Mouse (Mus musculus) myocyte (in vitro differentiated cells): ENCODE data around the gene Ttll6. TPM values are rescaled to one million over a fixed set of nuclear protein-coding genes. Genes with fewer than 3 reads are reported as not detected.

Experiments
- H3K27me3 ChIP-seq: one replicate; pipeline ENCODE4 v1.6.1; 2011; ENCODE audit not compliant: control insufficient read depth, insufficient read depth, insufficient read length
- H3K36me3 ChIP-seq: one replicate; pipeline ENCODE4 v1.6.1; 2011; ENCODE audit not compliant: control insufficient read depth, insufficient read depth
- H3K4me2 ChIP-seq: one replicate; pipeline ENCODE4 v1.6.1; 2011; ENCODE audit warnings: low read depth, control low read depth
- H3K4me3 ChIP-seq: one replicate; pipeline ENCODE4 v1.5.1; 2011; ENCODE audit warnings: mild to moderate bottlenecking, control low read depth, moderate library complexity
- H3K79me2 ChIP-seq: one replicate; pipeline ENCODE4 v1.6.1; 2011; ENCODE audit not compliant: control insufficient read depth, insufficient read depth
- H3ac ChIP-seq: one replicate; pipeline ENCODE4 v1.6.1; 2011; ENCODE audit not compliant: control insufficient read depth, insufficient read length
- CEBPB ChIP-seq: IDR thresholded peaks from 2 replicates; pipeline ENCODE4 v1.6.1; 2011; ENCODE audit warnings: mild to moderate bottlenecking, moderate library complexity; ENCODE audit not compliant: poor library complexity, insufficient read depth, severe bottlenecking
- E2F4 ChIP-seq: IDR thresholded peaks from one replicate; pipeline ENCODE4 v1.6.1; 2011; ENCODE audit warnings: mild to moderate bottlenecking, control low read depth, moderate library complexity; ENCODE audit not compliant: insufficient read depth
- MAX ChIP-seq: IDR thresholded peaks from one replicate; pipeline ENCODE4 v1.6.1; 2011; ENCODE audit warnings: low read depth, mild to moderate bottlenecking, control low read depth
- MYOD1 ChIP-seq, 3 experiments: IDR thresholded peaks; one replicate each; pipeline ENCODE4 v1.6.1; 2011; ENCODE audit warnings: control low read depth in 2 of 3, low read depth in 2 of 3, mild to moderate bottlenecking in 2 of 3, moderate library complexity in 1 of 3; ENCODE audit not compliant: insufficient read length in 2 of 3, control insufficient read depth in 1 of 3
- MYOG ChIP-seq, 3 experiments: IDR thresholded peaks; one replicate each; pipeline ENCODE4 v1.6.1; 2011; ENCODE audit warnings: control low read depth in 2 of 3, low read depth in 2 of 3, mild to moderate bottlenecking in 2 of 3; ENCODE audit not compliant: insufficient read length in 2 of 3, control insufficient read depth in 1 of 3, insufficient read depth in 1 of 3
- POLR2A ChIP-seq: IDR thresholded peaks from one replicate; pipeline ENCODE4 v1.6.1; 2011; ENCODE audit warnings: low read depth, mild to moderate bottlenecking, control low read depth, moderate library complexity; ENCODE audit not compliant: insufficient read length
- POLR2AphosphoS2 ChIP-seq: IDR thresholded peaks from one replicate; pipeline ENCODE4 v1.6.1; 2011; ENCODE audit warnings: low read depth, control low read depth; ENCODE audit not compliant: insufficient read length
- REST ChIP-seq: IDR thresholded peaks from one replicate; pipeline ENCODE4 v1.6.1; 2011; ENCODE audit warnings: mild to moderate bottlenecking, control low read depth, moderate library complexity; ENCODE audit not compliant: insufficient read depth, insufficient read length
- SRF ChIP-seq: IDR thresholded peaks from one replicate; pipeline ENCODE4 v1.6.1; 2011; ENCODE audit warnings: low read depth; ENCODE audit not compliant: control insufficient read depth, insufficient read length
- TCF12 ChIP-seq: IDR thresholded peaks from one replicate; pipeline ENCODE4 v1.6.1; 2011; ENCODE audit warnings: mild to moderate bottlenecking, control low read depth; ENCODE audit not compliant: poor library complexity, insufficient read depth, severe bottlenecking
- TCF3 ChIP-seq: IDR thresholded peaks from one replicate; pipeline ENCODE4 v1.6.1; 2011; ENCODE audit warnings: low read depth, control low read depth; ENCODE audit not compliant: insufficient read length
- USF1 ChIP-seq: IDR thresholded peaks from one replicate; pipeline ENCODE4 v1.6.1; 2011; ENCODE audit warnings: low read depth, mild to moderate bottlenecking, control low read depth, moderate library complexity
- polyA plus RNA-seq: library from polyadenylated mRNA; unstranded; fragments of >200 nt; fragmentation: generic; extraction: Trizol; gene quantifications from one replicate; pipeline ENCODE4 v1.2.1, GENCODE M21; 2012; ENCODE audit warnings: missing spikeins

The Ttll6 gene
- polyA plus RNA-seq, 1 experiment = not detected

- peaks cover 76% of the 10 kb centered on the region for H3K27me3 ChIP-seq
- no peaks in the 10 kb centered on the region for H3K36me3 ChIP-seq
- H3K79me2 ChIP-seq = no peaks in the 10 kb centered on the region
- no peak overlapping the region for H3ac ChIP-seq
- H3K4me2 ChIP-seq = no peak overlapping the region
- H3K4me3 ChIP-seq = no peak overlapping the region
- TF ChIP-seq MYOG (IDR thresholded peaks at IDR 0.05; ENCODE audit: control insufficient read depth in 1 of 3, insufficient read depth in 1 of 3, insufficient read length in 2 of 3, low read depth in 2 of 3) = no peak
- no peak for TF ChIP-seq TCF3
- no peak for TF ChIP-seq POLR2AphosphoS2
- no peak for TF ChIP-seq E2F4
- TF ChIP-seq SRF = no peak
- no peak for TF ChIP-seq CEBPB
- TF ChIP-seq MYOD1 (IDR thresholded peaks at IDR 0.05; ENCODE audit: control insufficient read depth in 1 of 3, insufficient read length in 2 of 3, low read depth in 2 of 3) = no peak
- TF ChIP-seq POLR2A = no peak
- TF ChIP-seq REST = no peak
- TF ChIP-seq USF1 = no peak
- TF ChIP-seq MAX = no peak
- TF ChIP-seq TCF12 = no peak
These were observed 38.0 kb downstream of the Ttll6 start for GRCm38 (mm10) chr11:96171601-96172000.

- no peaks in the 10 kb centered on the region for H3K79me2 ChIP-seq
- H3K4me3 ChIP-seq = no peak overlapping the region
- no peak for TF ChIP-seq MAX
- TF ChIP-seq E2F4 = no peak
- no peak for TF ChIP-seq MYOD1 (IDR thresholded peaks at IDR 0.05; ENCODE audit: control insufficient read depth in 1 of 3, insufficient read length in 2 of 3, low read depth in 2 of 3)
- no peak for TF ChIP-seq SRF
- no peak for TF ChIP-seq MYOG (IDR thresholded peaks at IDR 0.05; ENCODE audit: control insufficient read depth in 1 of 3, insufficient read depth in 1 of 3, insufficient read length in 2 of 3, low read depth in 2 of 3)
- TF ChIP-seq REST = no peak
- H3K4me2 ChIP-seq = no peak overlapping the region
- H3K36me3 ChIP-seq = no peaks in the 10 kb centered on the region
- H3ac ChIP-seq = no peak overlapping the region
- H3K27me3 ChIP-seq = peaks cover 75% of the 10 kb centered on the region
These were observed 39.1 kb downstream of the Ttll6 start for GRCm38 (mm10) chr11:96172511-96173287.

GRCm38 (mm10) chr11:96173288-96173840 lies 39.8 kb downstream of the Ttll6 start:
- Histone ChIP-seq H3K36me3 (no peaks in the 10 kb centered on the region), H3K79me2 (no peaks in the 10 kb centered on the region), H3K4me3 (no peak overlapping the region), H3K4me2 (no peak overlapping the region), H3ac (no peak overlapping the region), H3K27me3 (peaks cover 80% of the 10 kb centered on the region)
- TF ChIP-seq TCF3 = no peak
- TF ChIP-seq REST = no peak
- TF ChIP-seq MAX = no peak
- TF ChIP-seq POLR2A = no peak
- TF ChIP-seq TCF12 = no peak
- TF ChIP-seq CEBPB = no peak
- TF ChIP-seq MYOD1 (IDR thresholded peaks at IDR 0.05; ENCODE audit: control insufficient read depth in 1 of 3, insufficient read length in 2 of 3, low read depth in 2 of 3) = no peak
- no peak for TF ChIP-seq E2F4
- TF ChIP-seq MYOG (IDR thresholded peaks at IDR 0.05; ENCODE audit: control insufficient read depth in 1 of 3, insufficient read depth in 1 of 3, insufficient read length in 2 of 3, low read depth in 2 of 3) = no peak
- TF ChIP-seq POLR2AphosphoS2 = no peak
- no peak for TF ChIP-seq USF1
- TF ChIP-seq SRF = no peak

- no peak overlapping the region for H3K4me2 ChIP-seq
- peaks cover 75% of the 10 kb centered on the region for H3K27me3 ChIP-seq
- TF ChIP-seq E2F4 = no peak
- no peak overlapping the region for H3K4me3 ChIP-seq
- no peaks in the 10 kb centered on the region for H3K36me3 ChIP-seq
- H3K79me2 ChIP-seq = no peaks in the 10 kb centered on the region
- H3ac ChIP-seq = no peak overlapping the region
These were observed 41.3 kb downstream of the Ttll6 start for GRCm38 (mm10) chr11:96174881-96175280.

- no peak overlapping the region for H3K4me2 ChIP-seq
- peaks cover 78% of the 10 kb centered on the region for H3K27me3 ChIP-seq
- H3K79me2 ChIP-seq = no peaks in the 10 kb centered on the region
- H3ac ChIP-seq = no peak overlapping the region
- no peak overlapping the region for H3K4me3 ChIP-seq
- TF ChIP-seq POLR2A (no peak), USF1 (no peak), POLR2AphosphoS2 (no peak), MAX (no peak), SRF (no peak), MYOG (IDR thresholded peaks at IDR 0.05; ENCODE audit: control insufficient read depth in 1 of 3, insufficient read depth in 1 of 3, insufficient read length in 2 of 3, low read depth in 2 of 3) (no peak), E2F4 (no peak), REST (no peak)
- H3K36me3 ChIP-seq = no peaks in the 10 kb centered on the region
These were observed 41.9 kb downstream of the Ttll6 start for GRCm38 (mm10) chr11:96175511-96175910.
